Mouse (Mus musculus): ENCODE data around the gene Naif1.

Naif1 gene

DNA sequence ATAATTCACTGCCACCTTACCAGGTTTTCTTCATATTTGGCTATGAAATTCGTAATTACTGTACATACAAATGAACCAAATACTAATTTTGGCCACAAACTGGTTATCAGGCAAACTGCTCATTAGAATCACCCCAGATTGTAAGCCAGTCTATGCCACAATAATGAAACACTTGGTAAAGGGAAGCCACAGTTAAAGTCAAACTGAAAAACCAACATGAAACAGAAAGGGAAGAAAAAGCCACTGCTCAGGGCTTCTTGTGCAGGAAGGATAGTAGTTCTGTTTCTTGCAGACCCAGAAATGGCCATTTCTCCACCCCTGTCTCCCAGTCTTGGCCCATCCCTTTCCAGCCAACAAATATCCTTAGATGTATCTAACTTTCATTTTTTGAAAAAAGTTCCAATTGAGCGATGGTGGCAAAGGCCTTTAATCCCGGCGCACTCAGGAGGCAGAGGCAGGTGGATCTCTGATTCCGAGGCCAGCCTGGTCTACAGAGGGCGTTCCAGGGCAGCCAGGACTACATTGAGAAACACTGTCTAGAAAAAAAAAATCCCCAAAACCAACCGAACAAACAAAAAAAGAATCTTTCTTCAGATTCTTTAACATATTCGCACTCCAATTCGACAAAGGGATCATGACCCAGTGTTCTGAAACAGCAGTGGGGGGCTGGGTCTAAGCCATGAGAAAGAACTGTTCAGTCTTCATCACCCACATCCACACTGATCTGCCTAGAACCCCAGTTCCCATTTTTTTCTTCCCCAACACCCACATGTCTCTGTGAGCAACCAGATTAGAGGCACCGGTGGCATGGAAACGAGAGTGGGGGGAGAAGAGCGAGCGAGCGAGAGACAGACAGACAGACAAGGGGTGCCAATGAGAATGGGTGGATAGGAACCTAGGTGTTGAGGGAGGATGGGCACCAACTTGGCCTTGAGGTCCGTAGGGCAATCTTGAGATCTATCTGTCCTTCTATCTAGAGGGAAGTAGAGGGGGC, at the start of gene Naif1:
Gene Naif1, plus strand, starts transcription at position 697 of the 994 bp plus-strand sequence.
- DNase-seq (ENCODE audit: low read depth, low spot score): no peak

DNA sequence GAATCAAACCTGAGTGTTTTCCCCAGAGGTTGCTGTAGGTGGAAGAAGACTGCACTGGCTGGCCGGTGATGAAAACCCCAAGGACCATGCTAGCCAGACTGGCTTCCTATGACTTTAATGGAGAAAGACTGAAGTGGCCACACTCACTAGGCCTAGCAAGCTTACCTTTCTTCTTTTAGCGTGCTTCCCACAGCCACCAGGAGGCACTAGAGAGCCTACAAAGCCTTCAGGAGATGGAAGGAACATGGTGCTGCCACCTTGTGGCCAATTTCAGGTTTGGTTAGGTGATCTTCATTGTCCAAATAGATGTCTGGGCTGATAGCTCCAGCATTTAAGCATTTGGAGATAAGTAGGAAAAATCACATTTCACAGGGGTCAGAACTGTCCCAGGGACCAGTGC, 45.6 kb upstream of the Naif1 start:
- DNase-seq (ENCODE audit: low read depth, low spot score): peak; percentile 98

DNA sequence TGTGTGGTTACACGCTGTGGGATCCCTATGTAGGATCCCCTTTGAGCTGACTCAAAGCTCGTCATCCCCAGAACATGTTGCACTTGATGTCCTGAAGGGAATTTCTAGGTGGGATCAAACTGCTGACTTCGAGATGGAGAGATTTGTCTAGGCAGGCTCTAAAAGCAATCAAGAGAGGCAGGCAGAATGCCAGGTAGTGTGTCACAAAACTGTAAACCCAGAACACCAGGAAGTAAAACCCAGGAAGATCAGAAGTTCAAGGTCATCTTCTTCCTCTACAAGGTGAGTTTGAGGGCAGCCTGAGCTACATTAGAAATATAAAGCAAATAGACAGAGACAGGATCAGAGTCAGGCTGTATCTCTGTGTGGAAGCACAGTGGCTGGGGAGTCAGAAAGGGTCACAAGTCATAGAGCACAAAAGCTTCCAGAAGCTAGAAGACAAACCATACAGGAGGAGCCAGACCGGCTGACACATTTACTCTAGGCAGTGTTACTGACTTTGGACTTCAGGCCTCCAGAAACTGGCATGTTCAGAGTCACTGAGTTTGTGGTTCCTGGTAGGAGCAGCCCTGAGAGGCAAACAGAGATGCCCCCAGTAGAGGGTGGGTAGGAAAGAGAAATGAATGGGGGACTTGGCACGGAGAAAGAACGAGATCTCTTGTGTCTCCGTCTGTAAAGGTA, 43.0 kb upstream of the Naif1 start:
- DNase-seq (ENCODE audit: low read depth, low spot score): no peak

DNA sequence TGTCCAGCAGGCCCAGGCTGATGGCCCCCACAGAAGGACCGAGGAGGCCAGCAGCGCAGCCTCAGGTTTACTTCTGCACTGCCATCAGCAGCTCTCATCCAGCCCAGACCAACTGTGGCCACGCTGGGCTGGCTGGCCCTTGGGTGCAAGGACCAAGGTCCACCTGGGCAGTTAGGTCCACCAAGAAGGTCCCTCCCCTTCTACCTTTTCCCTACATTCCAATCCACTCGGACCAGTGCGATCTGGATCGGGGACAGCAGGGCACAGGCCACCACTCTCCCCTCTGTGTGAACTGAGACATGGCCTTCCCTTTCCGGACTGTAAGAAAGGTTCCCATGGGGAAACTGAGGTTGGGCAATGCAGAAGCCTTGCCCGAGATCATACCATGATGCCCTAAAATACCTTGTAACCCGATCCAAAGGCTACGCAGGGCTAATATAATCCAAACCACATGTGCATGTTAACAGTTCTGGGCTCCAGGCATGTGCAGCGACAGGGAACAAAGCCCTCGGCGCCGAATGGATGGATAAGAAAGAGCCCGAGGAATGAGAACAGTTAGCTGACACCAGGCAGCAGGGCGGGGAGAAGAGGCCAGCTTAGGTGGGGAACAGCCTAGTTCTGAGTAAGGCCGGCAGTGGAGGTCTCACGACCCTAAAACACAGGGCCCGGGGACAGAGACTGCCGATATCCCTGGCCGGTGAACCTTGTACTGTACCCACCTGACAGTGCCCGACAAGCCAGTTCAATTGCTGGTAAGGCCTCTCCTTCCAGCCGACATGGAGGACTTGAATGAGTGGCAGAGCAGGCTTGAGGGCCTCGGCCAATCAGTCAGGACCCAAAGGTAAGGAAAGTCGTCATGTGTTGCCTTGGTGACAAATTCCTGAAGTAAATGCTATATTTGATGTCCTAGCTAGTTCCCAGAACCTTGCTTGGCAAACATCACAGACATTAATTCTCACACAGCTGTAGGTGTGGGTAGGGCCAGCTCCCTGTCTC, 41.5 kb upstream of the Naif1 start:
- DNase-seq (ENCODE audit: low read depth, low spot score): peak; percentile 76

DNA sequence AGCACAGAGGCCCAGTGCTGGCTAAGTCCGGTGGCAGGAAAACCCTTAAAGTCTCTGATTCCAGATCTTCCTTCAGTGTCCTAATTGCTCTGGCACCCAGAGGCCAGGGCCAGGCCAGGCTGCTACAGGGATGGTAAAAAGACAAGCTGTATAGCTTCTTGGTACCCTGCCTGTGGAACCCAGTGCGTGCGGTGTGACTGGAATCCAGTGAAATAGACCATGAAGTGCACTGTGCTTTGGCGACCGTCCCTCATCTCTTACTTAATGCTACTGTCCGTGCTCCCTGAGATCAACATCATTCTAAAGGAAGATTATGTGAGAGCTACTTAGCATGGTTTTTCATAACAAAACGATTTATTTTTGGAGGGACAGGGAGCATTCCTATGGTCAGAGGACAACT, 38.9 kb upstream of the Naif1 start:
- DNase-seq (ENCODE audit: low read depth, low spot score): no peak

DNA sequence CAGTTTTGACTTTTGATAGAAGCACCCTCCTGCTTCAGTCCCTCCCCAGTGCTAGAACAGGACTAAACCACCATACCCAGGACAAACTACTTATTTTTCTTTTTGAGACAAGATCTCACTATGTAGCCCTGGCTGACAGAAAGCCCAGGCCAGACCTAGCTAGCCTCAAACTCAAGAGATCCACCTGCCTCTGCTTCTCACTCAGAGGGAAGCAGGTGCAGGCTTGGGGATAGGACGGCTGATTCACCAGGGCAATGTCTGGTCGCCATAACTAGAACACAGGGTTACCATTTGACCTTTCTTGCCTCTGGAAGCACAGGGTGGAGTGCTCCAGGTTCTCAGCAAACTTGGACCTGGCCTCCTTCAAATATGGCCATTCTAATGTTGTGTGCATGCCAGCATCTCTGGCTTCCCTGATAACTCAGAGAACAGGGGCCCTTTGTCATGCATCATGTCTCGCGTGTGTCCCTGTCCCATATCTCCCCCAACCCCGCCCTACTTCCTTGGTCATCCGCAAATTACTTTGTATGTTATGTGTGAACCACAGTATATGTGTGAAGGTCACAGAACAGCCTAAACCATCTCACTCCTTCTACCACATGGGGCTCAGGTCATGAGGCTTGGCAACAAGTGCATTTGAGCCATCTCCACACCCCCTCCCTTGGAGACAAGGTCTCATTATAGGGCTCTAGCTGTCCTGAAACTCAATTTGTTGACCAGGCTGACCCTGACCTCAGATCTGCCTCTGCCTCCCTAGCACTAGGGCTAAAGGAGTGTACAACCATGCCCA, 37.3 kb upstream of the Naif1 start:
- DNase-seq (ENCODE audit: low read depth, low spot score): no peak

DNA sequence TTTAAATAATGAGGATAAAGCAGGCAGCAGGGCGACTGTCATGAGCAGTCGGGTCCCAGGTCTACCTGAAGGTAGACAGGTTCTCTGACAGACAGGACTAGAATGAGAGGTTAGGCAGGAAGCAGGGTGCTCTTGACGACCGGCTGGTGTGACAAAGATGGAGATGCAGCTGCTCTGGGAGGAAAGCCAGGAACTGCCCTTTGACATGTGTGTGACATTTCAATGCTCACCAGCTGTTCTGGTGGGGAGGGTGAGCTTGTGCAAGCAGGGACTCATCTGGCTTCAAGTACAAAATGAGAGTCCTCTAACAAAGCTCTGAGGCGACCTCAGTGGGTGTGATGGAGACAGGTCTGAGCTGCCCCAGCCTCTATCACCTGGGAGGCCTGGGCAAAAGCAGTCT, 36.3 kb upstream of the Naif1 start:
- DNase-seq (ENCODE audit: low read depth, low spot score): no peak

DNA sequence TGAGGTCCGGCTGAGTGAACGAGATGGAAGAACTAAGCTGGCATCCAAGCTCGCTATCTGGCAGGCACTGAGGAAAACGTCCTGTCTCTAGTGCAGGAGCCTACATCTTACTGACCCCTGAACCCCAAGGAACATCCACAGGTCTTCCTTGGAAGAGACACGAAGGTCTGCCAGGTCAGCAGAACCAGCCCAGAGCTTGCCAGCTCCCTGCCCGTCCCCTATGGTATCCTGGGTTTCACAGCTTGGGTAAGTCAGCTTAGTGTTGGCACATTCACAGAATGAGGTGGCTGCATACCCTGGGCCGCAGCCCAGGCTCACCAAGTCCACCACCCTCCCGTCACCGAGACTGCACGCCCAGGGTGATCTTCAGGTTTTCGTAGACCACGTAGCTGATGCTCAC, 34.5 kb upstream of the Naif1 start:
- no peak for DNase-seq (ENCODE audit: low read depth, low spot score)

DNA sequence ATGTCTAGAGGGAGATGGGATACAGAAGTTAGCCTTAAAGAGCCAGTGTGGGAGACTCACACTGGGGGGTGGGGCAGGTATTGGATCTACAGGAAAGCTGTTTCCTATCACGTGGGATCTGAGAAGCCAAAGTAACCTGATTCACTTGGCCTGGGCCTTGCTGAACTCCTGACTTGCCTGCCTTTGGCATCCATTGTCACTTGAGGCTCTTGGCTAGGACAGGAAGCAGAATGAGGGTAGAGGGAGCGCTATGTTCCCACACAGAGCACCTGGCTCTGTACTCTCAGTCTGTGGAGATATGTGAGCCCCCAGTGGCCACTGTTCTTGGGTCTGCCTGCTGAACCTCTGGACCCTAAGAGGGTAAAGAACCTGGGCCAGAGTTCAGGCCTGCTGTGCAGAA, 33.7 kb upstream of the Naif1 start:
- no peak for DNase-seq (ENCODE audit: low read depth, low spot score)

DNA sequence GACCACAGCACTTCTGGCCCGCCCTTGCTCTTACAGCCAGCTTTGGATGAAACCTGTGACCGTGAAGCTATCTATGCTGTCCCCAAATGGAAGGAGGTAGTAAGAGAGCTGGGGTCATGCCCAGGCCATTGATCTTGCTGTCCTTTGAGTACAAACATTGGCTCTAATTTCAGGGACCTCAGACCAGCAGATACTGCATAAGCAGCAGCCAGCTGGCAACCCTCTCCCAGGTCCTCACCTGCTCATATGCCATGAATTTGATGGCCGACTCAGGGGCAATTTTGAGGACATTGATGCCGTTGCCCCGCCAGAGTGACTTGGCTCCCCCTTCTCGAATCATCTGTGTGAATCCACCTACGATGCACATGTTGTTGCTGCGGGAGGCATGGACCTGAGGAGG, 32.8 kb upstream of the Naif1 start:
- DNase-seq (ENCODE audit: low read depth, low spot score): no peak

DNA sequence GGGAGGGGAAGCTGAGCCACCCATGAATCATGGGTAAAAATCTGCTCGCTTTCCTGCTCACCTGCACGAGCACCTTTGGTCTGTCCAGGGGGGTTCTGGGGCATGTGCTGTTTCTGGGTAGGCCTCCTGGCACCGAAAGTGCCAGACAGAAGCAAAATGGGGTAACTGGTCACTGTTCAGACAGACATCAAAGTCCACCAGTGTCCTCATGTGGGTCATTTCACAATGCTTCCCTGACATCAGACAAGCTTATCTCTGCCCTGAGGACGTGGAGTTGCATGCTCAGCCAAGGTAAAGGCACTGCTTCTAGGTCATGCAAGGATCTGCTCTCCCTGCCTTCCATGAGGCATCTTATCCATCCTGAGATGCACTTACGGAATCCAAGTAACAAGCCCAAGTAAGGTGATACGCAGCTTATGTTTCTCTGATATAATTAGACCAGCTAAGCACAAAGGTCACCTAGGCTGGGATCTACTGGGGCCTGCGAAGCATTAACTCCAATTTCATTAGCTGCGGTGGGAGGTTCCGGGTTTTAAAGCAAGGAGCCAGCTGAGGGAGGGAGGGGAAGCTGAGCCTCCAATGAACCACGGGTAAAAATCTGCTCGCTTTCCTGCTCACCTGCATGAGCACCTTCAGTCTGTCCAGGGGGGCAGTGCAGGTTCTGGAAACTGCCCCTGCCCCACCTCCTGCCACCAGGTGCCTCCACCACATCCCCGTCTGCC, 31.7 kb upstream of the Naif1 start:
- no peak for DNase-seq (ENCODE audit: low read depth, low spot score)

DNA sequence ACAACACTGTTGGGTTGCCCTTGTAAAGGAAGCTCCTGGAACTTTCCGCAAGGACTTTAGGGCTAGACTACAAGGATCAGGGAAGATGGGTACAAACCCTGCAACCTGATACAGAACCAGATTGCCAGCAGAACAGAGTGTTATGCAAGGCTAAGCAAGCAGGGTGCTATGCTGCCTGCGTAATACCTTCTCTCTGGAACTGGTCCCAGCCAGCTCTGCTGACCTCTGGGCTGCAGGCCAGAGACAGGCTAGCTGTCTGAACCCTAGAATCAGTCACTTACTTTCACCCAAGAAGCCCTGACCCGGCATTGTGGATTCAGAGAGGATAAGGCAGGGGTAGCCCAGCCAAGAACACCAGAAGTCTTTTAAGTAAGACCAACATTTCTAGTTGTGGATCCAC, 30.9 kb upstream of the Naif1 start:
- DNase-seq (ENCODE audit: low read depth, low spot score): no peak

DNA sequence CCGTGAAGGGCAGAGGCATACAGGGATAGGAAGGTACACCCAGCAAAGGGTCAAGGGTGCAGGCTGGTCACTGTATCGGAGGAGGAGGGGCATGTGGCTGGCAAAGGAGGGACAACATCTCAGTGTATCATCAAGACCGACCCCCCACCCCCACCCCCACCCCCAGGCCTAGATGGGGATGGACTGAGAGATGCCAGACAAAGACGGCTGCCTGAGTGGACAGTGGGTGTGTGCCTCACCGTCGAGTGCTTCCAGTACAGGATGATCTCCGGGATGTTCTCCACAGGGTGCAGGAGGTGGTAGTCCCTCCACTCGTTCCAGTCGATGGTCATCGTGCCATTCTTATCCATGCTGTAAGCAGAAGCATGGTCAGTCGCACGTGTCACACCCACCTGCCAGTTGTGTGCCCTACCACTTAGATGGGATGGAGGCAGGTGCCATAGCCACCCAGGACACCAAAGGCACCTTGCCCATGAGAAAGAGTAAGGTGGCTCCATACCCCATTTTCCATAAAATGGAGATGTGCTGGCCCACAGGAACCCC, 30.1 kb upstream of the Naif1 start:
- DNase-seq (ENCODE audit: low read depth, low spot score): no peak

DNA sequence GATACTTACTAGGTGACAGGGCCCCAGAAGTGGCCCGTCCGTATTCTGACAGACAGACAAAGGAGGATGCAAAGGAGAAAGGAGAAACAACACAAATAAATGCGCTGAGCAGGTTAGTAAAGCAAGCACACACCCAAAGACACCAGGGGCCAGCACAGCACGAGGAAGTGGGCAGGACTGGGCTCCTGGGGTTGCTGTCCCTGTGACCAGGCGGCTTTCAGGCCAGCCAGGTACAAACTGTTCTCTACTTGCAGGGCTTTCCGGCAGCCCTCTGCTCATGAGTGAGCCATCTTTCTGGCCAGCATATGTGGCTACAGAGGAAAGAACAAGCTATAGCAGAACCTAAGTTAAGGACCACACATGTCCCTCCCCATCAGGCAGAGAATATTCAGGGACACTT, 29.6 kb upstream of the Naif1 start:
- DNase-seq (ENCODE audit: low read depth, low spot score): no peak

DNA sequence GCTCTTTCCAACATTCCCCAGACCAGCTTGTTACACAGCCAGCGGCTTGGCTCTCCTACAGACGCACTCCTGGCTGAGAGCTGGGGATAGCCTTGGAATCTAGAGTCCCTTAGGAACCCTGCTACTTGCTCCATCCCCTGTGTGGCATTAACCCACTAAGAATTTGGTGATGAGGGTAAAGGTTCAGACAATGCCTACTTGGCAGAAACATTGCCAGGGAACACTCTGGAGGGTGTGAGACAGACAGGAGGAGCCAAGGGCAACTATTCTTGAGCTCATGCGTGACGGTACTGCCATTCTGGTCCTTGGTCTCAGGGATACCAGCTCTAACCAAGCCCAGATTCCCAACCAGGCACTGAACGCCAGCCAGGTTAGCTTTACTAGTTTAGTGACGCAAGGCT, 28.4 kb upstream of the Naif1 start:
- DNase-seq (ENCODE audit: low read depth, low spot score): no peak

DNA sequence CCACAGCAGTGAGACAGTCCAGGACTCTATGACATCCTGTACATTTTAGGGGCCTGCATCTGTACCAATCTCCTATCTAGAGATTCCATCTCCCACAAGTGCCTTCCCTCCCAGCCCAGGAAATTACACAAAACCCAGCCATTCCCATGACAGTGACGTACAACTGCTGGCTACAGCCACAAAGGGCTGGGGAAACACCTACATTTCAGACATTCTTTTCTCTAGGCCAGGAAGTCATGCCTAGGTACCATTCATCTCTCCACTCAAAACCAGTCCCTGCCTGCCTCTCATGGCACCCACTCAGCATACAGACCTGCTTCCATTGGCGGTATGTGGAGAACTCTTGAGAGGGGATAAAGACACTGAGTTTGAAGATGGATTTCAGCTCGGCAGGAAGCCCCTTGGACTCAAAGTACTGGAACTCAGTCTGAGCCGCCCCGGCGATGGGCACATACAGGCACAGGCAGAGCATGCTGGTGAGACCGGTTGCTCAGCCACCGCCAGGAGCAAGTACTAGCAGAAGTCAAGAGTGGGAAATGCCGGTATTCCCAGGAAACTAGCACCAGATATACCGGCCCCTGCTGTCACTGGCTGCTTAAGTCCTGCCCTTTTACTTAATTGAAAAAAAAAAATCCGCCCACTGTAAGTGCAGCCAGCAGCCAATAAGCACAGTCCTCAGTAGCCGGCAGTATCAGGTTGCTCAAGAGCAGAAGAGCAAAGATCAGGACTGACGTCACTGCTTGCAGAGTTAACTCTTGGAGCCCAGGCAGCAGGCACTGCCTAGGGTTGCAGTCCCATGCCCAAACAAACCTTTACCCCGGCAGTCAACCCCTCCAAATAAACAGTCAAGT, 26.6 kb upstream of the Naif1 start:
- peak; percentile 90 for DNase-seq (ENCODE audit: low read depth, low spot score)

DNA sequence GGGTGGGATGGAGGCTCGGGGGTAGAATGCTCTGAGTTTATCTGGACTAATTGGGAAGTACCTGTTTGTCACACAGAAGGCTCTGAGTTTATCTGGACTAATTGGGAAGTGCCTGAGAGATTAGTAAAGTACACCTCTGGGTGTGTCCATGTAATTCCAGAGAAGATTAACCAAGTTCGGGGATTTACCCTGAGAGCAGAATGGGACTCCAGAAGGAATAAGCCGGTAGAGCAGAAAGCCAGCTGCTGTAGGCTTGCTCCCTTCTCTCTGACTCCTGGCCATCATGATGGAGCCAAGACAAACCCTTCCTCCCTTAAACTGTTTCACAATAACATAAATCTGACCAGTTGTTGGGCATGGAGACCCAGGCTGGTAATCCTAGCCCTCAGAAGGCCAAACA, 25.5 kb upstream of the Naif1 start:
- no peak for DNase-seq (ENCODE audit: low read depth, low spot score)

DNA sequence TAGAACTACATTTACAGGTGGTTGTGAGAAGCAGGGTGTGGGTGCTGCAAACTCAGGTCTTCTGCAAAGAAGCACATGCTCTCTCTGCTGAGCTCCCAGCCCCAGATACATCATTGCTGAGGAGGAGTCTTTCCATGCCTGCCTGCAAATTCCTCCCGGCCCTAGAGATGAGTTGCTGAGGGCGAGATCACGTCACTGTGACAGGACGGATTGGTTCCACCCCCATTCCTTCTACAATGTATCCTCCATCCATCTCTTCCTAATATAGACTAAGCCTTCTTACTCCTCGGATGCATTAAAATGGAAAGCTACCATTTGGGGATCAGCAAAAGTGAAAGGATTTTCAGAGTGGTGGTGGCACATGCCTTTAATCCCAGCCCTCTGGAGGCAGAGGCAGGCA, 24.7 kb upstream of the Naif1 start:
- no peak for DNase-seq (ENCODE audit: low read depth, low spot score)

DNA sequence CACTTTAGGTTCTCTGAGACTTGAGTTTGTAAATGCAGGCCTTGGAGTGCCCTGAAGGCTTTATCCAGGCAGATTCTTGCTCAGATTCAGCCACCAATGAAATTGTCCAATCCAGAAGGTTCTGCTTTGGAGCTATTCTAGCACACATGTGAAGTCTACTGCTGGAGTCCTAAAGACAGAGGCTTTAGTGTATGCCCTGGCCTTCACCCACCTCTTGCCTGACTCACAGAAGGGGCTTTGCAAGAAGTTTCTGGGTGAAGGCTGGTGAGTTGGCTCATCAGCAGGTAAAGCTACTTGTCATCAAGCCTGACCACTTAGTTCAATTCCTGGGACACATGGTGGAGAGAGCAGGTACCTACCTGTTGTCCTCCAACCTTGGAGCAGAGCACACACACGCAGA, 24.1 kb upstream of the Naif1 start:
- no peak for DNase-seq (ENCODE audit: low read depth, low spot score)
